Mouse (Mus musculus) activated CD4-positive, CD25-positive, alpha-beta regulatory T cell, adult 4 months (primary cell): Measurements from ENCODE around the gene Npas3. TPM values are rescaled to one million over a fixed set of nuclear protein-coding genes. Genes with fewer than 3 reads are reported as not detected.

Experiments used
- ATAC-seq: one replicate; pipeline ENCODE4 v1.8.0; 2017
- polyA plus RNA-seq, 2 experiments: library from polyadenylated mRNA; unstranded; fragments of 100-300 nt; shearing (Covaris generic); gene quantifications; one replicate each; pipeline ENCODE4 v1.2.1; 2017

Gene Npas3
- polyA plus RNA-seq, 2 experiments from 2014 or later = 0.05 TPM; not detected in 1

- no peak for ATAC-seq
These were observed 47.3 kb downstream of the Npas3 start for GRCm38 (mm10) chr12:53295747-53296146.

GRCm38 (mm10) chr12:53297946-53298840 is 49.7 kb downstream of the Npas3 start:
- ATAC-seq = no peak

GRCm38 (mm10) chr12:53300964-53301363 is 52.5 kb downstream of the Npas3 start:
- no peak for ATAC-seq

GRCm38 (mm10) chr12:53302129-53302528 is 53.7 kb downstream of the Npas3 start:
- no peak for ATAC-seq

DNA sequence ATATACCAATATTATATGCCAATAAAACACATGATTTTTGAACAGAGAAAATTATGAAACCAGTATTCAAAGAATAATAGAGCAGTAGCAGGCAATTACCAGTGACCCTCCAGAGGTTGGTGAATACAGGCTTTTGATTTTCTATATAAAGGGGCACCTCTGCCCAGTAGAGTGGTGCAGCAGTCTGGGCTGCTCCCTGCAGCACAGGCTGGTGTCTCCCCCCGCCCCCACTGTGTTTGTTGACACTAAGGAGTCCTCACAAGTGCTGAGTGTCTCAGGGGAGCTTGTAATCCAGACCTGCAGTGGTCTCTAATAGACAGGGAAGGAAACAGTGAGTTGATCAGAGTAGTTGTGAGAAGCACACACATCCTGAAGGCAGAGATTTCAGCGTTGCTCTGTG is 68.2 kb downstream of the Npas3 start:
- no peak for ATAC-seq

DNA sequence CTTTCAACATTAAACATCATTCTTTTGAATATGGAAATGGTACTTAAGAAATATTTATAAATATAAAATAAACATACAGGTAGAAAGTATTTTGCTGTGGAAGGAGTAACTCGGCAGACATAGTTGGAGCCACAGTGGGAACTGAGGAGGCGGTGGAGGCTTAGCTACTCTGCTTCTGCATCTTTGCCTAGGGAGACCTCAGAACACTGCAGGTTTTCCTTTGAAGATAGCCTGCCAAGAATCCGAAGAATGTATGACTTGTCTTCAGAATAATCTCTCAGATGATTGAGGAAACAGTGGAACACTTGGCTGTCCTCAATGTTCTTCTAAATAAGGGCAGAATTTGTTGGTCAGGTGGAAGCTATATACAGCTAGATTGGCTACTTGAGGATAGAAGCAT is 69.3 kb downstream of the Npas3 start:
- ATAC-seq = no peak

DNA sequence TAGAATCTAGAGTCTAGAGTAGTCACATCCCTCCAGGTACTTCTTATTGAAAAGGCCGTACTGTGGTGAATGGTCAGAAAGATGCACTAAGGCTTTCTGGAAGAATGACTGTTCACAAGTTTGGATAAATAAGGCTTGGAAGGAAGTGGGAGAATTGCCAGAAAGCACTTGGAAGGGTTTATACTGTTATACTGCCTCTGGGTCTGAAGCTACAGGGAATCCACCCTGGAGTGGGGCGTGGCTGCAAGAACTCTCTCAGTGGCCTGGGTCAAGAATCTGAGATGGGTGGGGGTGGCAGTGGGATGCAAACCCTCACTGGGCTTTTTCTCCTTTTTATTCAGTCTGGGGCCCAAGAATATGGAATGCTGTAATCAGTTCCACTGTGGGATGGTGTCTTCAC is 72.0 kb downstream of the Npas3 start:
- ATAC-seq = no peak

DNA sequence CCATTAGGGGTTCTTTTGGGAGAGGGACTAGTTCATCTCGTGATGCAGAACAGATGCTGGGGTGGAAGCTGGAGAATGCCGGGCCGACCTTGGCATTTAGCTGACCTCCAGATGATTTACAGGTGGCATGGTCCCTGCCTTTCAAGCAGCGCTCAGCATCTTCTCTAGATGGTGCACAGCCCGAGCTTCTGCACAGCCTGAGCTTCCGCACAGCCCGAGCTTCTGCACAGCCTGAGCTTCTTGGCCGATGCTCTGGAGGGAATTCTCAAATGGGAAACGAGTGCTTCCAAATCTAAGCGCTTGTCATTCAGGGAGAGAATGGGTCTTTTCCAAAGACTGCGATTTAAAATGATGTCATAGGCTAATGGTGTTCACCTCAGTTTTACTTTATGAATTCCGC is 72.5 kb downstream of the Npas3 start:
- ATAC-seq = no peak

- no peak for ATAC-seq
These were observed 73.5 kb downstream of the Npas3 start for GRCm38 (mm10) chr12:53321944-53322343.

GRCm38 (mm10) chr12:53327653-53328188 is 79.2 kb downstream of the Npas3 start:
- no peak for ATAC-seq

- no peak for ATAC-seq
These were observed 79.8 kb downstream of the Npas3 start for GRCm38 (mm10) chr12:53328257-53328736.

- no peak for ATAC-seq
These were observed 81.7 kb downstream of the Npas3 start for GRCm38 (mm10) chr12:53330141-53330540.

GRCm38 (mm10) chr12:53331391-53331790 is 82.9 kb downstream of the Npas3 start:
- no peak for ATAC-seq

DNA sequence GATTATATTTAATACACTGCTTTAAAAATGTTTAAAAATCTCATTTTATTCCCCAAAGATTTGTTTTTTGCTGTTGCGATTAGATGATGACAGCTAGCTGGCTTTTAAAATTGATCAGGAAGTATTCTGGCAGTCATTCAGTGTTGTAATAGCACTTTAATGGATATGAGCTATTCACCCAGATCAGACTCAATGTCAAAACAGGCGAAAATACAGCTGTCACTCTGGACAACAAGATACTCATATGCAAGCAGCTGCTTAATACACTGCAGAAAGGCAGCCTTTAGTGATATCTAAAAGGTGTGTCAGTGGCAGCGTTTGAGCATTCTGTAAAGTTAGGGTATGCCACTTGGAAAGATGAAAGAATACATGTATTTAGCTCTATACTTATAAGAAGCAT is 83.3 kb downstream of the Npas3 start:
- ATAC-seq = no peak

- ATAC-seq = no peak
These were observed 84.8 kb downstream of the Npas3 start for GRCm38 (mm10) chr12:53333251-53333650.

DNA sequence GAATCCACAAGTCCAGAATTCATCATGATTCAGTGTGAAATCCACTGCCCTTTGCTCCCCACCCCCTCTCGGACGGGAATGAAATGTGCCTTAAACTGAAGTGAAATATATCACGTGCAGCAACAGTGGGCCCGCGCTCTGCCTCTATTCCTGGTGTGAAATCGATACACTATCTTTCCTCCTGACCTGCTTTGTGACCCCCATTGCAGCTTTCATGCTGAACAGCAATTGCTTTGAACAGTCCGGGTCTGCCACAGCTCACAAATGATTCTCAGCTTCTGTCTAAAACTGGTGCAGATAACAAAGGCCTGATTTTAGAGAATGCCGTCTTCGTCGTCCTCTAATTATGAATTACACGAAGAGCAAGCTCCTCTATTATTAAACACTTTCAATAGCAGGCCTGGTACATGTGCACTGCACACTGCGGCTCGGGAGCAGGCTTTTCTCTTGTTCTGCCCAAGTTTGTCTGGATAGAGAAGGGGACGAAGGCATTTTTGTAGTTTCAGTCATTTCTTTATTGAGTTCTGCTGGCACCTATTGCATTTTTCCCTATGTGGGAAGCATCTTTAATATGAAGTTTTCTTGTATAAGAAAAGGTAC is 90.0 kb downstream of the Npas3 start:
- ATAC-seq = no peak

DNA sequence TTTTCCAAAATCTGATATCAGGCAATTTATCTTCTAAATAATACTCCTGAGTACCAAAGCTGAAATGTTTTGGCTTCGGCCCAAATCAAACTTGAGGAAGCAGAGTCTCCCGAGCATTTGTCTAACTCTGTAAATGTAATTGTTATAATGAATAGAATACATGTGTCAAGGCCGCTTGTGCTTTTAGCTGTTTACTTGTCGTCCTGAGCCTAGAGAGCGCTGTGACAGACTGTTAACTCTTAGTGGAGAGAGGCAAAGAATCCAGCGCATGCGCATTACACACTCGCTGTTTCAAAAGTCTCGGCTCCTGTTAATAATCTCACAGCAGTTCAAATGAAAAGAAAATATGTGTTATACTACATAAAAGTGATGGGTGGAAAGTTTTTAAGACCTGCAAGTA is 94.3 kb downstream of the Npas3 start:
- ATAC-seq = no peak

- no peak for ATAC-seq
These were observed 103.4 kb downstream of the Npas3 start for GRCm38 (mm10) chr12:53351860-53352259.

GRCm38 (mm10) chr12:53365751-53366150 is 117.3 kb downstream of the Npas3 start:
- ATAC-seq = no peak

GRCm38 (mm10) chr12:53384851-53385250 is 136.4 kb downstream of the Npas3 start:
- ATAC-seq = no peak

GRCm38 (mm10) chr12:53405856-53406255 is 157.4 kb downstream of the Npas3 start:
- ATAC-seq = no peak

- ATAC-seq = no peak
These were observed 159.3 kb downstream of the Npas3 start for GRCm38 (mm10) chr12:53407776-53408175.

- no peak for ATAC-seq
These were observed 161.2 kb downstream of the Npas3 start for GRCm38 (mm10) chr12:53409711-53410110.

DNA sequence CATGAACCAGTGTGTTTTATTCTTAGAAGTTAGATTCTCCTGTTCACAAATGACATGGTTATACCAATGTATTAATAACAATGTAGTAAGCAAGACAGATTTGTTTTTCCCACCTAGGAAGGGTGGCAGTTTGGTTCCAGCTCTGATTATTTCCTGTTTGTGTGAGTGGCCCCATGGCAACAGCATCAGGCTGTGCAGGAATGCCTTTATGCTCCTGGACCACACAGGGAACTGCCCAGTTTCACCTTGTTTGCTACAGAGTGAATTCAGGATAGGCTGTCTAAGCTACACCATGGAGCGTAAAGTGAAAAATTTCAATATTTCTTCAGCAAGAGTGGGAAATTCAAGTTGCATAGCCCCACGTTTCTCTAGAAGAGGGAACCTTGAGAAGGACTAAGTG is 162.2 kb downstream of the Npas3 start:
- ATAC-seq = no peak
